Mouse (Mus musculus): Measurements from ENCODE around the gene Grpel1. TPM values are rescaled to one million over a fixed set of nuclear protein-coding genes. Genes with fewer than 3 reads are reported as not detected.

Gene Grpel1
- total RNA-seq (2021) = 10 to 100 TPM; 34.2 to 38.3 TPM
- long read RNA-seq, experiment 1, transcript Grpel1-201 (4 exons, 3,528 nt) = major isoform, 173 of 178 reads
- long read RNA-seq, experiment 1, partial matches to known transcripts = 3 of 178 reads
- long read RNA-seq, experiment 1, other reads (novel, unspliced or antisense) = 2 of 178 reads
- long read RNA-seq, experiment 2, transcript Grpel1-201 (4 exons, 3,528 nt) = major isoform, 188 of 194 reads
- long read RNA-seq, experiment 2, partial matches to known transcripts = 4 of 194 reads
- long read RNA-seq, experiment 2, other reads (novel, unspliced or antisense) = 2 of 194 reads

DNA sequence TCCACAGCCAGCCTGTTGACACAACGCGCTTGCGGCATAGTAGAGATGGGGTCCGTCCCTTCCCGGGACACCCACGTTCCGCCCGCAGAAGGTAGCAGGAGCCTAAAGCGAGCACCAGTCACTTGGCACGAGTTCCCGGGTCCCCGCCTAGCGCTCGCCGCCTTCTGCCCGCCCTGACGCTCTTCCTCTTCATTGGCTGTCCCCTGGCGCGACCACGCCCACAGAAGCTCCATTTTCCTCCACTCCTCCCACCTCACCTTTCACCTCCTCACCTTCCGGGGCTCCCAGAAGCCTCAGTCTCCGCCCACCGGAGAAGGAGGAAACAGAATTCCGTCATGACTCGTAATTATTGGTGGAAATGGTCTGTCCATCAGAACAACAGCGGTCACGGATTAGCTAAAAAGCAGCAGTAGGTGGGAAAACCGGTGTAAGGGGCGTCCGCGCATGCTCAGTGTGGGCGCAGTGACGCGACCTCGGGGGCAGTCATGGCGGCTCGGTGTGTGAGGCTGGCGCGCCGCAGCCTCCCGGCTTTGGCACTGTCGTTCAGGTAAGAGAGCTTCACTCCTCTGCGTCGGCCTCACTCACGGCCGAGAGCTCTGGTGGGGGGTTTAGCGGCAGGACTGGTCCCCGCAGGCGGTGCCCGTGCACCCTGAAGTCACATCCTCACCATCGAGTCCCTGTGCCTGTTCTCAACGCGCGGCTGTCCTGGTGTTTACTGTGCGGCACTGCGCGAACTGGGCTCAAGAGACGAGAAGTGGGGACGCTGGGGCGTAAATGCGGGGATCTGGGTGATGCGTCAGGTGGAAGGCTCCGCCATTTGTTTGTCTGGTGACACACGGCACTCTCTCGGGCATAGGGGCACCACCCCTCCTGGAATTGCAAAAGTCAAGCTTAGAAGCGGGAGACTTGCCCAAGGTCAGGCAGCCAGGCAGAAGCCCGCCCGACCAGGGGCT, at the start of gene Grpel1:
TSS of gene Grpel1 (plus strand) at position 290 of the 953 bp plus-strand sequence.
- intact Hi-C loops (cut with DNase I; ENCODE audit: low total_unique reads) = loop anchor here (5.0 kb wide), 1 partner anchor 277 kb away; no protein-coding TSS in a partner anchor
- DNase-seq = peak; percentile 98

DNA sequence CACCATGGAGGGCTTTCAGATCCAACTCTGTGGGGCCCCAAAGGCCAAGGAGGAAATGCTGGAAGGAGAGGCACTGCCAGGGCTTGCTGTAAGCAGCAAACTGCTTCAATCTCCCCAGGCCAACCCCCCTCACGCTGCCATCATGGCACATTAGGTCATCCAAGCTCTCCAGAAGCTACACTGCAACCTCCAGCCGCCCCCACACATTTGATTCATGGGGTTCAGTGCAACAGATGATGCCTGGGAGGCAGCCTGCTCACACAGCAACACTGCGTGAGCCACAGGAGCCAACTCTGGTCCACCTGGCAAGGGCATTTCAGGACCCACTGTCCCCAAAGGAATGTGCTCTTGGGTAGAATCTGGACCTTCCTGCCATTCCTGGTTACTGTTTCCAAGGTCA, 44.9 kb upstream of the Grpel1 start:
- intact Hi-C loops (cut with DNase I; ENCODE audit: low total_unique reads) = no loop called here
- no peak for DNase-seq

DNA sequence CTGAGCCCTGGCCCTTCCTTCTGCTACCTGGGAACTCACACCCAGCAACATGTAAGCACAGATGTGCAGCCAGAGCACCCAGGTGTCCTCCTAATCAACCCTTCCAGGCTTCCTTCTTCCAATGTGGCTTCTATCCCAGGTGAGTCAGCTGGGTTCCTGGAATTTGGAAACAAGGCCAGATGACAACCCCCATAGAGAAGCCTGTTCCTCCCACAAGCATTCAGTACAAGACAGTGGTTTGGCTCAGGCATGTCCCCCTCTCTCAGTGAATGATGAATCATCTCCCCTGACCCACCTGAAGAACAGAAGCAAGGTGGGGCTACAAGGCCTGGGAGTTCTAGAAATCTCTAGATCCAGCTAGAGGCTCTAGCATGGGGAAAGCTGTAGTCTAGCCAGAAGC, 42.1 kb upstream of the Grpel1 start:
- intact Hi-C loops (cut with DNase I; ENCODE audit: low total_unique reads) = no loop called here
- no peak for DNase-seq

DNA sequence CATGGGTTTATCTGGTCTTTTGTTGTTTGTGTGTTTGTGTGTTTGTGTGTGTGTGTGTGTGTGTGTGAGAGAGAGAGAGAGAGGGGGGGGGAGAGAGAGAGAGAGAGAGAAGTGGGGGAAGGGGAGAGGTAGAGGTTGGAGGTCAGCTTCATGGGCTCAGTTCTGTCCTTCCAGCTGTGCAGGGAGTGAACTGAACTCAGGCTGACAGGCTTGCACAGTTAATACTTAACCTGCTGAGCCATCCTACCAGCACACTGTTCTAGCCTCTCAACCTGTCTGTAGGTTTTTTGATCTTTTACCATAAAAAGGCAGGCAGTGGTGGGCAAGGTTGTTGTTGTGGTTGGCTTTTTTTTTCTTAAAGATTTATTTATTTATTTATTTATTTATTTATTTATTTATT, 40.1 kb upstream of the Grpel1 start:
- DNase-seq = no peak
- intact Hi-C loops (cut with DNase I; ENCODE audit: low total_unique reads) = no loop called here

DNA sequence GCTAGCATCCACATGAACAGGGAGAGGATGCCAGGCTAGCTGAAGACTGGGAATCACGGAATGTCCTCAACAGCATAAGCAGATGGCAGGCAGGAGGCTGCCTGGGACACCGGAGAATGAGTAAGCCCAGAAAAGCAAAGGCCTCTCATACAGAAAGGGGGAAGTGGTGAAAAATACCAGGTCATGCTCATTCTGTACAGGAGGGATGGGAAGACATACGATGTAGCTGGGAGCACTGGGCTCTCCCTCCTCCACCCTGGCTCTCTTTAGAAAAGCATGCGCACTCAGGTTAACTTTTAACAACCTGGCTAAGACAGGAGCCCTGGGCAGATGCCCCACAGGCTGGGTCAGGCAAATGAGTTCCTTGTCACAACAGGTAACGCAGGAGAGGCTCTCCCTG, 38.4 kb upstream of the Grpel1 start:
- no peak for DNase-seq
- intact Hi-C loops (cut with DNase I; ENCODE audit: low total_unique reads) = no loop called here

DNA sequence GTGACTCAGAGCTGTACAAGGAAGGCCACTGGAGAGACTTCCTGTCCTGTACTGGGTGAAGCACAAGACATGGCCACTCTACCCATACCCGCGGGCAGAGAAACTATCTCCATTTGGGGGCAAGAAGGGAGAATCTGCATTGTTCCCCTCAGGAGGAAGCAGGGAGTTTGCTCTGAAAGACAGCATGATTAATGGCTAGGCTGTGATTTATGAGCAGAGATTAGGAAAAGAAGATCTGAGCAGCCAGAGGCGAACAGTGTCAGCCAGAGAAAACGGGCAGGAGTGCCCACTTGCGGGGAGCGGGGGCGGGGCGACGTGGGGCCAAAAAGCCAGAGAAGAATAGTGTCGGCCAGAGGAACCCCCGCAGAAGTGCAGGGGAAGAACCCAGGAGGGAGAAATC, 37.0 kb upstream of the Grpel1 start:
- intact Hi-C loops (cut with DNase I; ENCODE audit: low total_unique reads) = no loop called here
- DNase-seq = no peak

DNA sequence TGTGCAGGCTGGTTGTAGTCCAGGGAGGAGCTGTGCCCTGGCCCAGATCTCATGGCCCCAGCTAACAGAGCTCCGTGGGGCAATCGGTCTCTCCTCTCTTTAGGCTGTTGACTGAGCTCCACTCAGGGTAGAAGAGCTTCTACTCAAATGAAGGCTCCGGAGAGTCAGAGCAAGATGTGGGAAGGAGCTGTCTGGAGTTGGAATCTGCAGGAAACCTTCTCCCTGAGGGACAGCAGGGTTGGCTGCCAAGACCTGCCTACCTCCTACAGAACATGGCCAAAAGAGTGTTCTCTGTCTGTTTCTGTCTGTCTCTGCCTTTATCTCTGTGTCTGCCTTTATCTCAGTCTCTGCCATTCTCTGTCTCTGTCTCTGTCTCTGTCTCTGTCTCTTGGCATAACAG, 35.2 kb upstream of the Grpel1 start:
- intact Hi-C loops (cut with DNase I; ENCODE audit: low total_unique reads) = no loop called here
- DNase-seq = no peak

DNA sequence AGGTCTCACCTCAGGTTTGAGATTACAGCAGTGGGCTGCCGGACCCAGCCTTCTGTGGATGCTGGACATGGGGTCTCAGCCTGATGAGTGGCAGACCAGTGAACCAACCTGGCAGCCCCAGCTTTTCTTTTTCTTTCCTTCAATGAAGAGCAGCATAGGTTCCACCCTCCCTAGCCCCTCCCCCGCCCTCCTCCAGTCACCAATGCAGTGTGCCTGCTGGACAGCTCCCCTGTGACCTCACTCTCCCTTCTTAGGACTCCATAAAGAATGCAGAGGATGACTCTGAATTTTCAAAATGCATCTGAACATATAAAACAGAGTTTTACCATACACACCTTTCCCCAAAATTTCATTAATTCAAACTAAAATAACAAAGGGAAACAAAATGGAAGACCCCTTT, 33.1 kb upstream of the Grpel1 start:
- no peak for DNase-seq
- intact Hi-C loops (cut with DNase I; ENCODE audit: low total_unique reads) = no loop called here

DNA sequence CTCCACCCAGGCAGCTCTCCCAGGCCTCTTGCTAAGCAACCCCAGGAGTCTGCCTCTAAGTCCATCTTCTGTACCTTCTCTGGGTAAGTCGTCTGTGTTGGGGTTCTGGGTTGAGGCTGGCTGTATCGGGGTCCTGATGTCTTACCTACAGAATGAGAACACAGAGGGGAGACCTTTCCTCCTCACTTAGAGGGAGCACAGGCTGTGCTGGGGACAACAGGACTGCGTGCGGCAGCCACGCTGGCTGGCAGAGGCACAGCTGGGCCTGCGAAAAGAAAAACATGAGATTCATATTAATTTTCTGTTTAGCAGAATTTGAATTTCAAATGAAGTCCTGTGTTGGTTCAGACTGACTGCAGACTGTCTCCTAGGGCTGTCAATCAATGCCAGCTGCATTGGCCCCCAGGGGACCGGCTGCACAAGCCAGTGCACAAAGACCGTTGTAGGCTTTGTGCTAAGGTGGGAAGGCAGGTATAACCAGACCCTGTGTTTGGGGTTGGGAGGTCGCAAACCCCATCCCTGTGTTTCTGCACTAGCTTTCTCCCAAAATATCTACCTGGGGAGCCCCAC, 30.3 kb upstream of the Grpel1 start:
- intact Hi-C loops (cut with DNase I; ENCODE audit: low total_unique reads) = no loop called here
- no peak for DNase-seq

DNA sequence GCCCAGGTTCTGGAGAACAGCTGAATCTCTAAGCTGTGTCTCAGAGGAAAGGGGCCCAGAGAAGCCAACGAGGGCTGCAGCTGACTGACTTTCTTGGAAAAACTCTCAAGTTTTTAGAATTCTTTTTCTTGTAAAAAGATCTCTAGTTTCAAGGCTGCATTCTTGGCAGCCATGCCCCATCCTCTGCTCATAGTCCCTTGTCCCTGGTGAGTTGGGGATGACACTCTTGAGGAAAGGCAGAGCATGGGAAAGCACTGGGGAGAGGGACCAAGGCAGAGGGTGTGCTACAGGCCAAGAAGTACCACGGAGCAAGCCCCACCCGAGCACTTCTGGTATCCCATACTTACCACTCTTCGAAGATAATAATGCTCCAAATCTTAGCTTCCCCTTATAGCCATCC, 27.9 kb upstream of the Grpel1 start:
- intact Hi-C loops (cut with DNase I; ENCODE audit: low total_unique reads) = no loop called here
- peak; percentile 23 for DNase-seq

DNA sequence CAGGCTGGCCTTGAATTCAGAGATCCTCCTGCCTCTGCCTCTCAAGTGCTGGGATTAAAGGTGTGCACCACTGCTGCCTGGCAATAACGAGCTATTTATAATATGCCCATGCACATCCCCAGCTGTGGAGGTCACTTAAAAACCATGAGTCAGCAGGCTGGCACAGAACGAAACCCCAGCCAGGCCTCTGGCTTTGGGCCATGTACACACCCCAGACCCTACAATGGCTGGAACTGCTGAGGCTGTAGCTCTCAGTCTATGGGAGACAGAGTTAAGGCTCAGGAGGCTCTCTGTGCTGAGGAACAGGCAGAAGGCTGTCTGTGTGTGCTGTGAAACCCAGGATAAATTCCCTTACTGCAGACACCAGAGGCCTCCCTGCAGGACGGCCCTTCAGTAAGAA, 24.1 kb upstream of the Grpel1 start:
- no peak for DNase-seq
- intact Hi-C loops (cut with DNase I; ENCODE audit: low total_unique reads) = no loop called here

DNA sequence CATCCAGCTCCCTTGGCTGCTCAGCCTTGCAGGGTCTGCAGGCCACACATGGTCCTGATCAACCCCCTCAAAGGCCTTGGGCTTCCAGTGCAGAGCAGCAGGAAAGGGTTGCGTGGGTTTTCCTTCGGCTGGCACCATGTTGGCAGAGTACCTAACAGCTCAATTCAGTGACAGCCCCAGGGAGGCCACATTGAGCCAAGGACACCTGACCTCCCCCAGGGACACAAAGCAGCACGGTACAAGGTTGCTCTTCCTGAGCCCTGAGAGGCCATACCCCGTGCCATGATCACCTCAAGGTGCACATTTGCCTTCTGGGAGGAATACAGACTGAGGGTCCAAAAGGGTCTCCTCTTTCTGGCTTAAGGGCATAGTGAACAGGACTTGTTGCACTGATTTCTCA, 20.2 kb upstream of the Grpel1 start:
- no peak for DNase-seq
- intact Hi-C loops (cut with DNase I; ENCODE audit: low total_unique reads) = no loop called here

DNA sequence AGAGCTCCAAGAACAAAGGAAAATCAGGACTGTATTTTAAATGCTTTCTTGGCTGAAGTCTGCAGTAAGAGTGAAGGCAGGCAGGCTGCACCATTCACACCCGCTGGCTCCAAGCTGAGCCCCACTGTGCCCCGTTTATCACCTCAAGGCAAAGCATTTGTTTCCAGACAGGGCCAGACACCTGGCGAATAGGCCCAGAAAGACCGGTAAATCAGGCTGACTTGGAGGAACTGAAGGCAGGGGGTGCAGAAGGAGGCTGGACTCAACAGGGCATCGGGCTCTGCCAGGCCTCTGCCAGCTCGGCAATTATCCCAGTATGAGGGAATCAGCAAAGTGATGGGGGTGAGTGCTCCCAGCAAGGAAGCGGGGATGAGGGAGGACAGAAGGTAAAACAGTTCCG, 19.8 kb upstream of the Grpel1 start:
- intact Hi-C loops (cut with DNase I; ENCODE audit: low total_unique reads) = no loop called here
- no peak for DNase-seq

DNA sequence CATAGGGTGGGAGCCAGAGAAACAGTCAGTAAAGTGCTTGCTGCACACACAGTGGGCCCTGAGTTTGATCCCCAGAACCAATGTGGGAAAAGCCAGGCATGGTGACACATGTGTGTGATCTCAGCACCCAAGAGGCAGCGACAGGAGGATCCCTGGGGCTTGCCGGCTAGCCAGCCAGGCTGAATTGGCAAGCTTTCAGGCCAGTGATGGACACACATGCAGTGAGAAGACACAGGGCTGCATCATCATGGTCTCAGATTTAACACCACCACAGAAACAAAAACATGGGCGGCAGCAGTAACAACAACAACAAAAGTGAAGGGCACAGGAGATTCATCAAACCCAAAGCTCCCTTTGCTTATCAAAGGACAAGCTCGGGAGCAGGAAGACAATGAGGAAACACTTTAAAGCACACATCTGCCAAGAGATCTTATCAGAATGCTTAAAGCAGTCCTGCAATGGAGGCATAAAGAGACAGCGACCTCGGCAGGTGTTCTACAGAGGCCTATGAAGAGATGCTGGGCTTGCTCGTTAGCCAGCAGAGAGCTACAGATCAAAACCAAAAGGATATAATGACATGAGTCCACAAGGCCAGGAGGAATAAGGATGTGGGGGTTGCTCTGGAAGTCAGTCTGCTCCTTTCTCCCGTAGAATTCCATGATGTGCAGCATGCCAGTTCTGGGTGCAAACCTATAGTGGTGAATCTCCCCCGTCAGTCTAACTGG, 18.5 kb upstream of the Grpel1 start:
- no peak for DNase-seq
- intact Hi-C loops (cut with DNase I; ENCODE audit: low total_unique reads) = no loop called here

DNA sequence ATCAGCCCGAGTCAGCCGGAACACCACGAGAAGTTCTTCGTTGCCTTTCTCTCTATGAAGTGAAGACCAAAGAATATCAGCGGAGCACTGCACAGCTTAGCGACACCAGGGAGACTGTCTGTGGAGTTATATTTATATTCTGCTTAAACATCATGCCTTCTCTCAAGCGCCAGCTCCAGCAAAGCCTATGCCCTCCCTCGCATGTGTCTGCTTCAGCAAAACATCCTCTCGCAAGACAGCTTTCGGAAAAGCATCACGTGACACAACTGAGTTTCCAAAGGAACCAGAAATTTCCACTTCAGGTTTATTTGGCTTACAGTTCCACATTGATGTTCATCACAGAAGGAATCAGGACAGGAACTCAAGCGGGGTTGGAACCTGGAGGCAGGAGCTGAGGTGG, 16.9 kb upstream of the Grpel1 start:
- intact Hi-C loops (cut with DNase I; ENCODE audit: low total_unique reads) = no loop called here
- no peak for DNase-seq

DNA sequence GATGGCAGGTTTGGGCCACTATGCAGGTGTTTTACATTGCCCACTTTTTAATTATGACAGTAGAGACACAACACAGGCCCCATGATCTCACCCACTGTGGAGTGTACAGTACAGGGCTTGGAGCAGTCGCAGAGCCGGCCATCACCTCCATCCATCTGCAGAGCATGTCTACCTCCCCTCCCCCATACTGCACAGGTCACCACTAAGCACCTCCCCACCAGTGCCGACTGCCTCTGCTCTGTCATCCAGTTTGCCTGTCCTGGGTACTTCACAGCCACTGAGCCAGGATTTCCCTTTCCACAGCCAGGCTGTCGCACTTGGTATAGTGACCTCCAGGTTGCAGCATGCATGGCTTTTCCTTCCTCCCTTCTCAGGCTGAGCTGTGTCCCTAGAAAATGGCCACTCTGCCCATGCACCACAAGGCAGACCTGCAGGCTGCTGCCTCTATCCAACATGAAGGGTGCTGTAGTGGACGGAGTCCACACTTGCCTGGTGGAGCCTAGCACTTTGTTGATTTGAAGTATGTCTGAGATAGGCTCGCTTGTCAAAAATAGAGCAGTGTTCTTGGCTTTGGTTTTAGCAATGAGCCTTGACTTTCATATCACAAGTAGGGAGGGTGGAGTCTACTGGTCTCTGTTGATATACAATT, 15.0 kb upstream of the Grpel1 start:
- intact Hi-C loops (cut with DNase I; ENCODE audit: low total_unique reads) = no loop called here

DNA sequence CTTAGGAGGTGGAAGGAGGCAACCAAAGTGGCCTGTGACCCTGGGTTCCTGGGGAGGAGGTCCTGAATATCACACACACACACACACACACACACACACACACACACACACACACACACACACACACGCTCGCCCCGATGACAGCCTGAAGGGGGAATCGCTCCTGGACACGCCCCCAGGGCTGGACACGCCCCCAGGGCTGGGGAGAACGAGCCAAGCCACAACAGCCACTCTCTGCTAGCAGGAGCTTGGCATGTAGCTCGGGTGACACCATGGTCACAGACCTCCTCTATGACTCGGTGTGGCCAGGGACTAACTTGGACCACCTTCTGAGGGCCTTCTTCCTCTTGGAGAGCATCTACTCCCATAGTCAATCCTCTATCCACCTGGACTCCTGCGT, 13.7 kb upstream of the Grpel1 start:
- DNase-seq = no peak
- intact Hi-C loops (cut with DNase I; ENCODE audit: low total_unique reads) = no loop called here

More for the DNA sequence above, 15.0 kb upstream of the Grpel1 start:
- no peak for DNase-seq

DNA sequence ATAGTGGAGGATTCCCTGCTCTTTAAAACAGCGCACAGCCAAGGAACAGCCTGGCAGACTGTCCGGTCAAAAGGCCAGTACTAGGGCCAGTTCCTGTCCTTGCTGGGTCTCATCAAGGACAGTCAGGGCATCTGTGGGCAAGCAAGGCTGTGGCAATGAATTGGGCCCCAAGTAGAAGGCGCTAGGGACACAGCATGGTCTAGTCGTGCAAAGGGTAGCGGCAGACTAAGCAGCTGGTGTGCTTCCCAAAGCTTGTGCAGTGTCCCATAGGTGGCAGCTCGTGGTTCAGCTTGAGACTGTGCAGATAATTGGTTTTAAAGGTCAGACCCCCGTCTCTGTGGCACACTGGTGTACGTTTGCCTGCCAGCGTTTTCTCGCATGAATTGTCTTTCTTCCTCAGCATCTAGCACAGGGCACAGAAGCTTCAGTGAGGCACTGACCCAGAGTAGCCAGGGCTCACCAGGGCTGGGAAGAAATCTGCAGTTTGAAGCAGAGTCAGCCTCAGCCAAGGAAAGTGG, 12.9 kb upstream of the Grpel1 start:
- DNase-seq = no peak

DNA sequence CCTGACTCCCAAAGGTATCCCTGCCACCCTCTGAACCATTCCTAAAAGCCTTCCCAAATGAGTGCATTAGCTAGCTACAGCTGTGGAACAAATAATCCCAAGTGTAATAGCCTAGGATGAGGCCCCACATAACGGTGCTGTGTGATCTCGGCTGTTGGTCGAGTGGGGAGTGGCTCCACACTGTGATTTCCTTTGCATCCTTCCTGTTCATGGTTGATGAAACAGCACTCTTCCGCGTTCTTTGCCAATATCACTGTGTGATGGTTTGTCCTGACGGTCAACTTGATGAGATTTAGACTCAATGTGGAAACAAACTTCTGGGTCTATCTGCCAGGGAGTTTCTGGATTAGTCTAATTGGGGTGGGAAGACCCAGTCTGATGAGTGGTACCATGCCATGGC, 12.0 kb upstream of the Grpel1 start:
- intact Hi-C loops (cut with DNase I; ENCODE audit: low total_unique reads) = no loop called here
- DNase-seq = no peak

More for the DNA sequence above, 12.9 kb upstream of the Grpel1 start:
- intact Hi-C loops (cut with DNase I; ENCODE audit: low total_unique reads) = no loop called here
